ENCODE assay signal across 8 mouse cellular contexts in the genomic region with DNA sequence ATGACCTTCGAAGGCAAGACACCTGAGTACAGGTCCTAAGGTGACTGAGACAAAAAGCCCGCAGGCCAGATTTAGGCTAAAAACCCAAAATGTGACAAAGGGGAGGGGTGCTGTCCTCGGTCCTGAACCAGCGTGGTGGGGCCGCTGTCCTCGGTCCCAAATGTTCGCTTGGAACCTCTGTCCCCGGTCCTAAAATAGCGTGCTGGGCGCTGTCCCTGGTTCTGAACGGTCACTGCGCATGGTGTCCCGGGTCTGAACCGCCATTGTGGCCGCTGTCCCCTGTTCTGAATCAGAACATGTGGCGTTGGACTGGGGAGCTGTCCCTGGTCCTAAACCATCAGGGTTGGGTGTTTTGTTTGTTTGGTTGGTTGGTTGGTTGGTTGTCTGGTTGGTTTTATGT.
A peak's percentile ranks its signal among the peaks of the same experiment; 100 is the strongest.
DNase-seq lines count a peak whose midpoint lies in the region; ATAC-seq and TF ChIP-seq lines count a peak whose summit lies in the region.

No protein-coding gene starts in this region.

- ATAC-seq in hindbrain, embryonic 13.5 days (ENCODE audit: low FRiP score), result 0 out of 2 replicates have a peak, but pooled peaks have one; percentile 32
- peak; percentile 90; the same call in 1 of the 2 replicates for ATAC-seq in stomach, embryonic 14.5 days (ENCODE audit: insufficient number of reproducible peaks, insufficient read depth, low FRiP score, low read depth)

- no peak overlapping the region for H3K4me3 ChIP-seq in ES-E14 (ENCODE audit: insufficient read depth in 1 of 2, low read depth in 1 of 2, low read length in 2 of 2, poor library complexity in 1 of 2, severe bottlenecking in 1 of 2)
- H3K4me3 ChIP-seq in hindbrain, embryonic 13.5 days, result no peak overlapping the region
- H3K4me3 ChIP-seq in stomach, embryonic 14.5 days (ENCODE audit: low read depth, low read length), result no peak overlapping the region

- 9% methylated on average over 16 of the region's 16 CpGs for WGBS in hindbrain, embryonic 13.5 days
- WGBS in stomach, embryonic 14.5 days, result 6% methylated on average over 16 of the region's 16 CpGs

- no peaks in the 10 kb centered on the region for H3K9me3 ChIP-seq in ES-E14 (ENCODE audit: control insufficient read depth, insufficient read depth, low read depth, low read length)
- no peaks in the 10 kb centered on the region for H3K9me3 ChIP-seq in hindbrain, embryonic 13.5 days
- H3K9me3 ChIP-seq in stomach, embryonic 14.5 days (ENCODE audit: control insufficient read depth, low read depth, low read length), result no peaks in the 10 kb centered on the region

- H3K4me1 ChIP-seq in ES-E14 (ENCODE audit: control insufficient read depth in 2 of 2, insufficient read depth in 2 of 2, low read length in 2 of 2, poor library complexity in 1 of 2), result no peaks in the 10 kb centered on the region
- H3K4me1 ChIP-seq in hindbrain, embryonic 13.5 days (replicated peaks), result peaks cover 22% of the 10 kb centered on the region
- H3K4me1 ChIP-seq in stomach, embryonic 14.5 days (ENCODE audit: control insufficient read depth, insufficient read depth, low read length), result no peaks in the 10 kb centered on the region

- H3K4me2 ChIP-seq in hindbrain, embryonic 13.5 days, result no peak overlapping the region
- no peak overlapping the region for H3K4me2 ChIP-seq in stomach, embryonic 14.5 days (replicated peaks; ENCODE audit: low read depth, low read length)

- H3K27me3 ChIP-seq in hindbrain, embryonic 13.5 days, result 0 out of 2 replicates have a peak, but pooled peaks cover 4% of the 10 kb centered on the region
- H3K27me3 ChIP-seq in stomach, embryonic 14.5 days (ENCODE audit: control insufficient read depth, insufficient read depth, low read length), result no peaks in the 10 kb centered on the region

- no peaks in the 10 kb centered on the region for H3K36me3 ChIP-seq in ES-E14 (ENCODE audit: control insufficient read depth, insufficient read depth, low read length, poor library complexity, severe bottlenecking)
- no peaks in the 10 kb centered on the region for H3K36me3 ChIP-seq in hindbrain, embryonic 13.5 days
- H3K36me3 ChIP-seq in stomach, embryonic 14.5 days (ENCODE audit: control insufficient read depth, insufficient read depth, low read length), result no peaks in the 10 kb centered on the region

- H3K27ac ChIP-seq in ES-E14 (ENCODE audit: insufficient read depth, low read depth, low read length, poor library complexity, severe bottlenecking), result no peak overlapping the region
- no peak overlapping the region for H3K27ac ChIP-seq in hindbrain, embryonic 13.5 days
- H3K27ac ChIP-seq in stomach, embryonic 14.5 days (ENCODE audit: low read length), result no peak overlapping the region

- in situ Hi-C loops in ES-E14 (cut with MboI; ENCODE audit: low sequenced_read_pairs in 2 of 2, unreplicated experiment in 2 of 2), result no loop called here

- DNase-seq in ES-E14 (ENCODE audit: low read depth, low spot score), result peak; percentile 90
- DNase-seq in adrenal gland, postnatal 14 days, result peak; percentile 95
- DNase-seq in gastrocnemius, adult 18-20 months (ENCODE audit: low spot score), result peak; percentile 75
- peak; percentile 27 to 28 for DNase-seq in layer of hippocampus, postnatal 36 days
- peak; percentile 60 for DNase-seq in lung, postnatal 36 days
- no peak for DNase-seq in T-cell, adult 2 months (ENCODE audit: low spot score)

- no peak overlapping the region for H3K9ac ChIP-seq in ES-E14 (ENCODE audit: insufficient read depth, low read depth, low read length, poor library complexity, severe bottlenecking)
- H3K9ac ChIP-seq in hindbrain, embryonic 13.5 days, result no peak overlapping the region
- no peak overlapping the region for H3K9ac ChIP-seq in stomach, embryonic 14.5 days (replicated peaks; ENCODE audit: low read depth, low read length)

TF ChIP-seq in ES-E14, 5 proteins besides CTCF, POLR2A, EP300 and RAD21:
- no peak for TF ChIP-seq HCFC1 (IDR thresholded peaks at IDR 0.05; ENCODE audit: borderline replicate concordance, insufficient read depth, low read length)
- TF ChIP-seq CHD2 (IDR thresholded peaks at IDR 0.05; ENCODE audit: low read depth, low read length), result no peak
- TF ChIP-seq ZC3H11A (IDR thresholded peaks at IDR 0.05; ENCODE audit: borderline replicate concordance, low read depth, low read length), result no peak
- TF ChIP-seq MAFK (IDR thresholded peaks at IDR 0.05; ENCODE audit: insufficient read depth, low read depth, low read length), result no peak
- TF ChIP-seq ZNF384 (IDR thresholded peaks at IDR 0.05; ENCODE audit: low read depth, low read length), result no peak
